Mouse (Mus musculus) heart, embryonic 16.5 days (tissue): Measurements from ENCODE around the gene Arl9. TPM values are rescaled to one million over a fixed set of nuclear protein-coding genes. Genes with fewer than 3 reads are reported as not detected.
"Not testable (repeated sequence)": the region's sequence is repeated elsewhere in the genome, so short reads cannot be mapped to it uniquely, and the experiment has no call there.

ENCODE experiments used
- ATAC-seq: fragments of 200-750 bp; cut with Nextera tagmentation; replicated peaks from 2 replicates; pipeline ENCODE4 v1.8.0; 2017; ENCODE audit warnings: moderate number of reproducible peaks; ENCODE audit not compliant: insufficient read depth, low FRiP score; ENCODE audit errors: extremely low read depth
- H3K27ac ChIP-seq: fragments of 300-500 bp; sonication (generic); 2 replicates; pipeline ENCODE4 v1.5.1; 2014; ENCODE audit warnings: mild to moderate bottlenecking, low read length, control low read depth, moderate library complexity
- H3K27me3 ChIP-seq: fragments of 300-500 bp; sonication (generic); 2 replicates; pipeline ENCODE4 v1.6.1; 2014; ENCODE audit warnings: low read length, mixed read lengths; ENCODE audit not compliant: control insufficient read depth, insufficient read depth
- H3K36me3 ChIP-seq: fragments of 300-500 bp; sonication (generic); 2 replicates; pipeline ENCODE4 v1.6.1; 2014; ENCODE audit not compliant: control insufficient read depth, insufficient read depth
- H3K4me1 ChIP-seq: fragments of 300-500 bp; sonication (generic); 2 replicates; pipeline ENCODE4 v1.6.1; 2014; ENCODE audit warnings: low read length, mixed read lengths; ENCODE audit not compliant: control insufficient read depth, insufficient read depth
- H3K4me2 ChIP-seq: fragments of 300-500 bp; sonication (generic); 2 replicates; pipeline ENCODE4 v1.6.1; 2014; ENCODE audit warnings: low read depth, mild to moderate bottlenecking, control low read depth, low read length
- H3K4me3 ChIP-seq: fragments of 300-500 bp; sonication (generic); 2 replicates; pipeline ENCODE4 v1.5.1; 2014; ENCODE audit warnings: mild to moderate bottlenecking, control low read depth, low read length
- H3K9ac ChIP-seq: fragments of 300-500 bp; sonication (generic); 2 replicates; pipeline ENCODE4 v1.6.1; 2014; ENCODE audit warnings: low read length, control low read depth
- H3K9me3 ChIP-seq: fragments of 300-500 bp; sonication (generic); replicated peaks from 2 replicates; pipeline ENCODE4 v1.6.1; 2016; ENCODE audit warnings: low read length; ENCODE audit not compliant: control insufficient read depth
- WGBS: fragments of 180-500 bp; shearing (Covaris S2); extraction: QIAGEN DNeasy Blood & Tissue Kit; methylation state at CpG from one replicate; pipeline ENCODE4 v1.1.7; 2014; 5-methylcytosine and 5-hydroxymethylcytosine counted together
- polyA plus RNA-seq: library from polyadenylated mRNA; unstranded; fragments of >200 nt; fragmentation: Nextera tagmentation; extraction: Ambion mirVana; gene quantifications from 2 replicates; pipeline ENCODE4 v1.2.1, GENCODE M21; 2015

Gene Arl9
- polyA plus RNA-seq, 1 experiment from 2014 or later = not detected

DNA sequence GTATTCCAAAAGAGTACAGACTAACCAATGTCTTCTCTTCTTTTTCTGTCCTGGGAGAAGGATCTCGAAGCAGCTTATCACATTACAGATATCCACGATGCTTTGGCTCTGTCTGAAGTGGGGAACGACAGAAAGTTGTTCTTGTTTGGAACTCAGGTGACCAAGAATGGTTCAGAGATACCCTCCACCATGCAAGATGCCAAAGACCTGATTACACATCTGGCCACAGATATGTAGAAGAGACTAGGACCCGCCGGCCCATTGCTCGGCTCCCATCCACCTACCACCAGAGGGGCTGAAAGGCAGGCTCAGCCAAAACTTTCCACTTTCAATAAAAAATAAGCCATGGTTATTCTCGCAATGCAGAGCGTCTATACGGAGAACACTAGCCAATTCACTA, 6.5 kb downstream of the Arl9 start:
- H3K27me3 ChIP-seq = no peaks in the 10 kb centered on the region
- no peaks in the 10 kb centered on the region for H3K9me3 ChIP-seq
- no peak overlapping the region for H3K27ac ChIP-seq
- no peak overlapping the region for H3K4me2 ChIP-seq
- WGBS = 74% methylated on average over 9 of the region's 9 CpGs
- no peak overlapping the region for H3K4me3 ChIP-seq
- H3K36me3 ChIP-seq = no peaks in the 10 kb centered on the region
- ATAC-seq = no peak
- H3K9ac ChIP-seq = no peak overlapping the region
- H3K4me1 ChIP-seq = no peaks in the 10 kb centered on the region

DNA sequence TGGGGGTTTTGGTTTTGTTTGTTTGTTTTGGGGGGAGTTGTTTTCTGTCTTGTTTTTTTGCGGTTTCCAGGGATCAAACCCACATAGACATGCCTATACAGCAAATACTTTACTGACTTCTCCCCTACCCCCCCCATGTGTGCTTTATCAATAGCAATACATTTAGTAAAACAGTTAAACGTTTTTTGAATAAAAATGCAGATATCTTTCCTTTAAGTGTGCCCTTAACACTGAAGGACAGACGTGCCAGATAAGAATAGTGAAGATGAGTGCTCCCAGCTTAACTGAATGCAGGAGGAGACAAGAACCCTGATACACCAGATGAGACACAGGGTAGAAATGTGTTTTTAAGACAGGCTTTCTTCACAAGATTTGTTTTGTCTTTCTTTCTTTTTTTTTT, 7.2 kb downstream of the Arl9 start:
- Histone ChIP-seq H3K27ac (no peak overlapping the region), H3K4me3 (no peak overlapping the region), H3K36me3 (no peaks in the 10 kb centered on the region), H3K9ac (no peak overlapping the region), H3K4me2 (no peak overlapping the region), H3K4me1 (no peaks in the 10 kb centered on the region), H3K9me3 (no peaks in the 10 kb centered on the region), H3K27me3 (no peaks in the 10 kb centered on the region)
- ATAC-seq = no peak
- 55% methylated on average over 3 of the region's 3 CpGs for WGBS

DNA sequence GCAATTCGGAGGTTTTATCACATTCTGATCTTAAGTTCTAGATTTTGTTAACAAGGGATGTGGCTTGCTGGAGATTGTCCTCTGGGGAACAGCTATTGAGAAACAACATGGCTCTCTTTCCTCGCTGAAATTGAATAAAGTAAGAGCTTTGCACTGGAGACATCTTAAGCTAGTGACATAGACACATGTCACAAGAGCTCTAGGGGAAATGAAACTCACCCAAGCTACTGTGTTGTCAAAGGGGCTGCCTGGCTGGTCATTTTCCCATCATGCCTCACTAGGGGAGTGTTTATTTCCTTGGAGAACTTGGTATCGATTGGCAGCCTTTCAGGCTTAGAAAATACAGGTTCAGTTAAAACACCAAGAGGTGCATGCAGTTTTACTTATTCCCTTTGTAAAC, 9.3 kb downstream of the Arl9 start:
- no peaks in the 10 kb centered on the region for H3K27me3 ChIP-seq
- H3K4me3 ChIP-seq = no peak overlapping the region
- H3K27ac ChIP-seq = no peak overlapping the region
- 65% methylated on average over 3 of the region's 3 CpGs for WGBS
- H3K9ac ChIP-seq = no peak overlapping the region
- no peaks in the 10 kb centered on the region for H3K36me3 ChIP-seq
- no peak overlapping the region for H3K4me2 ChIP-seq
- no peak for ATAC-seq
- no peaks in the 10 kb centered on the region for H3K9me3 ChIP-seq
- no peaks in the 10 kb centered on the region for H3K4me1 ChIP-seq

DNA sequence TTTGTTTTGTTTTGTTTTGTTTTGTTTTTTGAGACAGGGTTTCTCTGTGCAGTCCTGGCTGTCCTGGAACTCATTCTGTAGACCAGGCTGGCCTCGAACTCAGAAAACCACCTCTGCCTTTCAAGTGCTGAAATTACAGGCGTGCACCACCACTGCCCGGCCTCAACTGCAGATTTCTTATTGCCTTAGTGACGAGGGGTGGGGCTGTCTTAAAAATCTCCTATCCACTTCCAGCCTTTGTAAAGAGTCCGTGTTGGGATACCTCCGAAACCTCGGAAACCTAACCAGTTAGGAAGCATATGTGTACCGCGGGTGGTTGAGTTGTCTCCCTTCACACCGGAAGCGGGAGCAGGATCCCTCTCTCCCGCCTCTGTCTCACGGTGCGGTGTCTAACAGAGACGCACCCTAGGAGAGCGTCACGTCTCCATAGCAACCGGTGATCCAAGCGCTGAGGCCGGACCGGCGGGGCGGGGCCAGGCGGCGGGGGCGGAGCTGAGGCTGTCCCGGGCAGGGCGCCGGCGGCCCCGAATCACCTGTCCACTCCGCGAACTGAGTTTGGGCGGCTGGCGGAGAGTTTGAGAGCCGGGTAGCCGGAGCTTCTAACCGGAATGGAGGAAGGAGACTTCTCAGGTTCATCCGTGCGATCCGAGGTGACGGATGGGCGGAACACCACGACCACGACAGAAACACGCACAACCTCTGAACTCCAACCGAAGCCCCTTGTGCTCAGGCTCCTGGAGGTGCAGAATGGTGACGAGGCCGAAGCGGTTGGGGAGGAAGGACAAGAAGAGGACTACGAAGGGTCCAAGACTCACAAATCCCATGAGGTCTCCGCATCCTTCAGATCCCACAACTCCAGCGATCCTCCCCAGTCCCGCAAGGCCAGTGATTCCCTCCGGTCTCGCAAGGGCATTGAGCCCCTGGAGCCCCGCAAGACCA, 12.0 kb downstream of the Arl9 start, which contains the start of gene Thegl:
Thegl (plus strand) TSS at position 480 of the 939 bp plus-strand sequence.
- Histone ChIP-seq H3K4me3 (peak within 1 kb of the TSS; percentile 56), H3K4me1 (no peaks in the 10 kb centered on the region), H3K9me3 (no peaks in the 10 kb centered on the region), H3K36me3 (no peaks in the 10 kb centered on the region), H3K4me2 (peak within 1 kb of the TSS; percentile 93), H3K27me3 (no peaks in the 10 kb centered on the region), H3K27ac (no peak within 1 kb of the TSS), H3K9ac (peak within 1 kb of the TSS; percentile 34)
- 18% methylated on average over 57 of the region's 57 CpGs for WGBS
- ATAC-seq = peak; percentile 88

DNA sequence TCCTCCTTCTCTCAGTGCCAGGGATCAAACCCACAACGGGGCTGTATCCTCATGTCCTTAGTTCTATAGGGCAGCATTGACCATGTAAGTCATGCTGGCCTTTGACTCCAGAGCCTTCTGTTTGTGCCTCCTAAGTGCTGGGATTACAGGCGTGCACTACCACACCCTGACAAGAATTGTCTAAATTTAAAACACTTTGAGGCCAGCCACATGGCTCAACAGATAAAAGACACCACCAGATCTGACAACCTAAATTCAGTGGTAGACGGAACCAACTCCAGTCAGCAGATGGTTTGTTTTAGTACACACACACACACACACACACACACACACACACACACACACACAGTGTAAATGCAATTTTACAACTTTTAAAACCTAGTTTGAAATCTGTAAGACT, 24.2 kb downstream of the Arl9 start:
- Histone ChIP-seq H3K9me3 (no peaks in the 10 kb centered on the region), H3K4me1 (no peaks in the 10 kb centered on the region), H3K9ac (no peak overlapping the region), H3K27ac (no peak overlapping the region), H3K4me3 (no peak overlapping the region), H3K36me3 (no peaks in the 10 kb centered on the region), H3K27me3 (no peaks in the 10 kb centered on the region), H3K4me2 (no peak overlapping the region)
- 54% methylated on average over 3 of the region's 3 CpGs for WGBS
- ATAC-seq = no peak

DNA sequence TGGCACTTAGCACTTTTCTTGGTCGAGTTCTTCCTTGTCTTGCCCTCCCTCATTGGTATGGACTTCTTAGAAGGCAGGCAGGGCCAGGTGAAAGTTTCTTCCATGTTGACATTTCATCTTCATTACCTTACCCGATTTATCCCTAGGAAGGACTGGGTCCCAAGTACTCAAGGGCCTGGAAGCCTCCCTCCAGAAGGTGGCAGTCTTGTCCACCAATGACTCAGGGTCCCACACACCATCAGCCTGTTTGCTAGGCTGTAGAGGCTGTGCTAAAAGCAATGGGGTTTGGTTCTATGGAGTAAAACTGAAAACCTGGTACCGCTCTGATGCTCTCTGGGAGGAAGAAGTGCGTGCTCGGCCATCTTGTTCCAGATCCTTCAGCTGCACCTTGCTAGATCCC, 25.9 kb downstream of the Arl9 start:
- H3K27ac ChIP-seq = no peak overlapping the region
- H3K4me3 ChIP-seq = no peak overlapping the region
- no peak overlapping the region for H3K9ac ChIP-seq
- no peaks in the 10 kb centered on the region for H3K36me3 ChIP-seq
- ATAC-seq = 0 out of 2 replicates have a peak, but pooled peaks have one; percentile 23
- no peaks in the 10 kb centered on the region for H3K4me1 ChIP-seq
- H3K4me2 ChIP-seq = no peak overlapping the region
- WGBS = 73% methylated on average over 5 of the region's 5 CpGs
- no peaks in the 10 kb centered on the region for H3K27me3 ChIP-seq
- H3K9me3 ChIP-seq = no peaks in the 10 kb centered on the region

DNA sequence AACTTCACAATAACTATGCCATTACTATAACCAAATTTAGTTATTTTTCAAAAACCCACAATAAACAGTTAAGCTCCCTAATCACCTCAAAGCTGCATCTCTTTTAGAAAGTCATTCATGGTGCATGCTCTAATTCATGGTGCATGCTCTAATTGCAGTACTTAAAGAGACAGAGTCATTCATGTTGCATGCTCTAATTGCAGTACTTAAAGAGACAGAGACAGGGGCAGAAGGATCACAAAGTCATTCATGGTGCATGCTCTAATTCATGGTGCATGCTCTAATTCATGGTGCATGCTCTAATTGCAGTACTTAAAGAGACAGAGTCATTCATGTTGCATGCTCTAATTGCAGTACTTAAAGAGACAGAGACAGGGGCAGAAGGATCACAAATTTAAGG, 31.2 kb downstream of the Arl9 start:
- H3K4me2 ChIP-seq, H3K27ac ChIP-seq, H3K27me3 ChIP-seq, H3K9me3 ChIP-seq, H3K4me3 ChIP-seq, ATAC-seq, H3K9ac ChIP-seq, H3K36me3 ChIP-seq, H3K4me1 ChIP-seq: not testable (repeated sequence)

DNA sequence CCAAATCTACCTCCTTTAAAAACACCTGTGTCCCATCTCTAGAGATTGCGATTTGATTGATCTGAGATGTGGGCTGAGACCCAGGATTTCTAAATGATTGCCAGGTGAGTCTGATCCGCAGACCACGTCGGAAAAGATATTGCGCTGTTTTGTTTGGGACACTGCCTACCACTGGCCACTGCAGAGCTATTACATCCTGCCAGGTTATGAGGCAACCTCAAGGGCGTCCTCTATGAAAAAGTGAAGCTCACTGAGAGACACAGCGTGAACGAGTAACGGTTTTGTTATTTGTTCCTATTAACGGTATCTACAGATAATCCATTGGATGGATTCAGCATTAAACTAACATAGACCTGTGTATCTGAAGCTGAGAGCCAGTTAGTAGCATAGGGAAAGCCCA, 34.6 kb downstream of the Arl9 start:
- H3K36me3 ChIP-seq = no peaks in the 10 kb centered on the region
- WGBS = 86% methylated on average over 10 of the region's 10 CpGs
- H3K27ac ChIP-seq = no peak overlapping the region
- no peaks in the 10 kb centered on the region for H3K4me1 ChIP-seq
- H3K27me3 ChIP-seq = no peaks in the 10 kb centered on the region
- no peaks in the 10 kb centered on the region for H3K9me3 ChIP-seq
- H3K9ac ChIP-seq = no peak overlapping the region
- ATAC-seq = no peak
- no peak overlapping the region for H3K4me2 ChIP-seq
- H3K4me3 ChIP-seq = no peak overlapping the region

DNA sequence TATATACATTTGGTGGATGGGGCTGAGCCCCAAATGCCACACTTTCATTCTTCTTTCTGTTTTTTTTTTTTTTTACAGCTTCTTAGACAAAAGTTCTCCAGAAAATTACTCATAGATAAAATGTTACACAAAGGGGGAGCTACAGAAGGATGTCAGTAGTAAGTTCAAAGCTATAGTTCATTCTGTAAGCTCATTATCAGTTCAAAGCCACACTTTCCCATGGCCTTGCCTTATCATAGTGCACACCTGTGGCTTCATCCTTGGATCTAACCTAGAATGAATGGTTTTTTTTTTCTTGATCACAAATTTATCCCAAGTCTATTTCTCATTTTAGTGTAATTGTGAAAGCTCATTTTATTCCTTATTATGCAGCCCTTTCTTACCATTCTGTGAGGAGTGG, 35.5 kb downstream of the Arl9 start:
- no peak overlapping the region for H3K4me3 ChIP-seq
- no peak overlapping the region for H3K9ac ChIP-seq
- H3K4me1 ChIP-seq = no peaks in the 10 kb centered on the region
- no peaks in the 10 kb centered on the region for H3K9me3 ChIP-seq
- H3K27me3 ChIP-seq = no peaks in the 10 kb centered on the region
- no peak for ATAC-seq
- no peak overlapping the region for H3K4me2 ChIP-seq
- no peaks in the 10 kb centered on the region for H3K36me3 ChIP-seq
- no peak overlapping the region for H3K27ac ChIP-seq
